Mouse (Mus musculus): ENCODE results near the gene Ppp1r14d.

DNA sequence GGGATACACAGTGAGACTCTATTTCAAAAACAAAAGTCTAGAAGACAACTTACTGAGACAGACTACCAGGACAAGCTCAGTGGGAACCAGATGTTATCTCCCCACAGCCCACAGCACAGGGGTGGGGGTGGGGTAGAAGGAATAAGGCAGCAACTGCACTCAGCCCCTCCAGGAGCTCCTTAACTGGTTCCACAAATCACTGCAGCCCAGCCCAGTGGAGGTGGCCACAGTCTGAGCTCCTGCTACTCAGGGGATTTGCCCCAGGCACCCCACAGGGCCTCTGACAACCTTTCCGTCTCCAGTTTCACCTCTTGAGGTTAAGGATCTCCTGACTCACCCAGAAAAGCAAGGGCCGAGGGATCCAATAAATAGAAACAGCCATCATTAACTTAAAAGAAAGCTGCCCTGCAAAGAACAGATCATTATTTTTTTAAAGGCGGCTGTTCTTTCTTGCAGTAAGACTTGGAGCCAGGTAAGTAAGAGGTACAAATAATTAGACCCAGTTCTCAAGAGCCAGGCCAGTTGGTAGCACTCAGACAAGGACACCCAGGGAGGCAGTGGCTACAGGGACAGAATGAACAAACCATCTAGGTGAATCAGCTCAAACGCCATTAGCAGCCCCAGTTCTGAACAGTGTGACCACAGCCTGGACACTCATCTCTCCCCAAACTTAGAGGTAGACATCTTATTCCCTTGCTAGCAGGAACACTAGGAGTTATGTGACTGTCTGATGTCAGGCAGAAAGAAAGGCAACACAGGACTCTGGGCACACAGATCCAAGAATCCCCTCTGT, 33.2 kb downstream of the Ppp1r14d start:
- TF ChIP-seq GATA1 (IDR thresholded peaks at IDR 0.05; ENCODE audit: borderline replicate concordance, low read length), result no peak
- no peak for TF ChIP-seq FLI1 (IDR thresholded peaks at IDR 0.05; ENCODE audit: low read length)

All from megakaryocyte, embryonic 14.5 days (primary cell).